Mouse (Mus musculus): ENCODE measurements around the gene Gm10134. TPM values are rescaled to one million over a fixed set of nuclear protein-coding genes. Genes with fewer than 3 reads are reported as not detected.
A peak's percentile ranks its signal among the peaks of the same experiment; 100 is the strongest.

Gene Gm10134
- polyA plus RNA-seq, 1 experiment from 2014 or later: 3.5 TPM

DNA sequence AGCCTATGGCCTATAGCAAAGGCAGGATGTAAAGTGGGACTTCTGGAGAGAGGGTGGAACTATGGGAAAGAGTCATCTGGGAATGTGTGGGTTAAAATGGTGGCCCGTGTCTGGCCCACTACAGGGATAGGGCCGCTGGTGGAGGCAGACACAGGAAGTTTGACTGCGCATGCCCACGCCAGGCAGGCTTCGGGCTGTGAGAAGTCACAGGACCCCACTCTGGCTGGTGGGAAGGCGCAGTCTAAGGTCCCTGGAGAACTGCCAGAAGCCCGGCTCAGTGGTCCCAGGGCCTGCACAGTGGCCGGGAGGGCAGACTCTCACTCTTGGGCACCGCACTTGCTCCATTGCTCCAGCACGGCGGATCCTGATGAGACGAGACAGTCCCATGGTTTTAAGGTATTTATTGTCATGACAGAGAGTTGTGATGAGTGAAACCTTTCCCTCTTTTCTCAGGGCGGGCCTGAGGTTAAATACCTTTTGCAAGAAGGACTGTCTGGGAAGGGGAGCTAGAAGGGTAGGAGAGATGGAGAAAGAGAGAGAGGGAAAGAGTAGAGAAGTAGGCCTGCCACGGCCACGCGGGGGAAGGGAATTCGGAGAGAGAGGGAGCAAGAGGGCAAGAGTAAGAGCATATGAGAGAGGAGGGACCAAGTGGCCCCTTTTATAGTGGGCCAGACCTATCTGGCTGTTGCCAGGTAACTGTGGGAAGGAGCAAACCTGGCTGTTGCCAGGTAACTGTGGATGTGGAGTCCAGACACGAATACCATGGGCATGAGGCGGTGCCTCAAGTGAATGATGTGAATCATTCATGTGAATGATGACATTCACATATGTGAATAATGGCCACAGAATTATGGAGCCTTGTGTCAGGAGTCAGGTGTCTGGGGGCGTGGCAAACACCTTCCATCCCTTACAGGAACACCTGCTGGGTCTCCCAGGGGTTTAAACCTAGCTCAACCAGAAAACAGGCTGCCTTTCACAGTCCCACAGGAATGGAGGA is 26.4 kb upstream of the Gm10134 start:
- 63% methylated on average over 20 of the region's 20 CpGs for WGBS
- no peaks in the 10 kb centered on the region for H3K27me3 ChIP-seq
- no peak for ATAC-seq (ENCODE audit: borderline replicate concordance, extremely low read depth, low FRiP score, low TSS enrichment)
- H3K9me3 ChIP-seq: no peaks in the 10 kb centered on the region
- H3K36me3 ChIP-seq: no peaks in the 10 kb centered on the region
- no peak overlapping the region for H3K9ac ChIP-seq
- H3K4me1 ChIP-seq: no peaks in the 10 kb centered on the region
- H3K4me3 ChIP-seq: no peak overlapping the region
- H3K4me2 ChIP-seq: no peak overlapping the region
- H3K27ac ChIP-seq: no peak overlapping the region

DNA sequence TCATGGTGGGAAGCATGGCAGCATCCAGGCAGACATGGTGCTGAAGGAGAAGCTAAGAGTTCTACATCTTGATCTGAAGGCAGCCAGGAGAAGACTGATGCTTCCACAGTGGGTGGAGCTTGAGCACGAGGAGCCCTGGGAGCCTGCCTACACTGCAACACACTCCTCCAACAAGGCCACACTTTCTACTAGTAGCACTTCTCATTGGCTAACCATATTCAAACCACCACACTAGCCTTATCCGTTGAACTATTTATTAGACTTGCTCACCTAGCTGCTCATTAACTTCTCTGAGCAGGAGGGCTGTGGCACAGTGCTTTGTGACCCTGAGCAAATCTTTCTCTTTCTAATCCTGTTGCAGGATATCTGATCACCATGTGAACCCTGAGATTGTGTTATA is 22.0 kb upstream of the Gm10134 start:
- H3K4me1 ChIP-seq: no peaks in the 10 kb centered on the region
- WGBS: 61% methylated on average over 2 of the region's 2 CpGs
- ATAC-seq (ENCODE audit: borderline replicate concordance, extremely low read depth, low FRiP score, low TSS enrichment): no peak

DNA sequence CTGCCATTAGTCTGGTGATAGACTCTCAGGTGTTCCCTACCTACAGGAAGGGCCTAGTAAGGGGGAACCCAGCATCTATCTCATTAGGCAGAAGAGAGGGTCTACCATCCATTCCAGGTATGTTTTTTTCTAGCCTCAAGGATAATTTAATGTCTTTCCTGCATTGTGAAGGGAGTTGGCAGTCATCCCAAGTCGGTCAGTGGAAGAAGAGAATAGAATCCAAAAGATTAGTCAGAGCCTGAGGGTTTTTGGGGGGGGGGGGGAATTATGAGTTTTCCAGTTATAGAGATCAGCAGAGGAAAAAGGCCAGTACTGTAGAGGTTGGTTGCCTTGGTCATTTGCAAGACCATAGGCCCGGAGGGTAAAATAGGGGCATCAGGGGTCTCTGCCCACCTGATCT is 11.4 kb upstream of the Gm10134 start:
- Histone ChIP-seq H3K27me3 (no peaks in the 10 kb centered on the region), H3K4me1 (peaks cover 18% of the 10 kb centered on the region), H3K27ac (no peak overlapping the region), H3K9me3 (no peaks in the 10 kb centered on the region), H3K36me3 (no peaks in the 10 kb centered on the region), H3K4me2 (no peak overlapping the region), H3K4me3 (no peak overlapping the region), H3K9ac (no peak overlapping the region)
- ATAC-seq (ENCODE audit: borderline replicate concordance, extremely low read depth, low FRiP score, low TSS enrichment): no peak
- WGBS: 73% methylated on average over 2 of the region's 2 CpGs

More for the DNA sequence above, 22.0 kb upstream of the Gm10134 start:
- Histone ChIP-seq H3K27ac (no peak overlapping the region), H3K9ac (no peak overlapping the region), H3K27me3 (no peaks in the 10 kb centered on the region), H3K9me3 (no peaks in the 10 kb centered on the region), H3K4me2 (no peak overlapping the region), H3K4me3 (no peak overlapping the region), H3K36me3 (no peaks in the 10 kb centered on the region)

DNA sequence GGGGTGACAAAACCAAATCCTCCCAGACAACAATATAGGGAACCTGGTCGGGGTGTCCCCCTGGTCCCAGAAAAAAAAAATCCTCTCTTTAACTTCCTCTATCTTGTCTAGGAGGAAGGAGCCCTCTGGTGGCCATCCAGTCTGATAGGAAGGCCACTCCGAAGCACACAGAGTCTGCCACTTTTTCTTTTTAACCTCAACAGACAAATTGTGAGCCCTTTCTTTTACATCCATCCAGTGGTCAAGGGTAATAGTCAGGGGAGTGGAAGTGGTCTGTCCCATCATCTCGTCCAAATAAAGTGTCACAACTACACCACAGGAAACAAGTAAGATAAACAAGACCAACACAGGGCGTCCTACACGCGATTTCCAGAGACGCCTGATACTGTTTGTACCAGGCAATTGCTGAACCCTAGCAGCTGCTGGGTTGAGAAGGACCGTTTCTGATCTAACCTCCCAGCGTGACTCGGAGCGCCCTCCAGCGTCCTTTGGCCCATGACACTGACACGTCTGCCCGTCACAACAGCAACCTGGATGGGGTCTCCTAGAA is 10.6 kb upstream of the Gm10134 start:
- H3K9ac ChIP-seq: no peak overlapping the region
- WGBS: 62% methylated on average over 14 of the region's 14 CpGs
- no peaks in the 10 kb centered on the region for H3K36me3 ChIP-seq
- no peak for ATAC-seq (ENCODE audit: borderline replicate concordance, extremely low read depth, low FRiP score, low TSS enrichment)
- no peak overlapping the region for H3K27ac ChIP-seq
- no peak overlapping the region for H3K4me2 ChIP-seq
- no peaks in the 10 kb centered on the region for H3K27me3 ChIP-seq
- H3K4me1 ChIP-seq: peaks cover 18% of the 10 kb centered on the region
- H3K9me3 ChIP-seq: no peaks in the 10 kb centered on the region
- H3K4me3 ChIP-seq: no peak overlapping the region

DNA sequence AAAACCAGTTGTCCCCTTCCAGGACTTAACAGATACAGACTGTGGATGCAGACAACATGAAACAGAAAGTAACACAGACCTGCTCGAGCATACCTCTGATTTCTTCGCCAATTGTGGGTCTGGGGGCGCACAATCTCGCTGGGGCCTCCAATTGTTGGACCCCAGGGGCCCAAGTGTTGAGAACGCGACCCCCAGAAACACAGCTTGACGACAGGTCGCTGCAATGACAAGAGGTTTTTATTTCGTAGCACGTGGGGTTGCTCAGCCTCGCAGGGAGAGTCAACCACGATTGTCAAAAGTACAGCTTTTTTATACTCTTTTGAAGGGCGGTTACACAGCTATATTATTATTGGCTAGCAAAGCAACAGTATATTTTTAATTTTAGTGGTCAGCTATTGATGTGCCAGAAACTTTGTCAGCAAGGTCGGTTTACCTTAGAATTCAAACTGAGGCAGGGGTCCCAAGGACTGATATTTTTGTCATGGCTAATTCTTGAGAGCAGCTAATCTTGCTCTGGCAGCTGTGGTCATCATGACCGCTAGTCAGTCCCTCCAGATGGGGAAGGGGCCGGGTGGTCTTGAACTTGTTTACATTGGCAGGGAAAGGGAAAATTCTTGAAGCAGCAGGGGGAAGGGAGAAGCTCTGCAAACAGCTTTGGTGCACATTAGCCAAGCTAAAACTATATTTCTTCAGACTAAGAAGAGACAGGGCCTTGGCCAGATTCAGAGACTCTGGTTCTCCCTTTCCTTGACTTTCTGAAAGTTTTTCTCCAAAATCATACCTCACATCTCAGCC is 9.9 kb upstream of the Gm10134 start:
- Histone ChIP-seq H3K4me2 (no peak overlapping the region), H3K9me3 (no peaks in the 10 kb centered on the region), H3K4me1 (peaks cover 18% of the 10 kb centered on the region), H3K27me3 (no peaks in the 10 kb centered on the region), H3K9ac (no peak overlapping the region), H3K4me3 (no peak overlapping the region), H3K36me3 (no peaks in the 10 kb centered on the region), H3K27ac (peak overlapping the region; percentile 59; the same call in 1 of the 2 replicates)
- ATAC-seq (ENCODE audit: borderline replicate concordance, extremely low read depth, low FRiP score, low TSS enrichment): no peak
- 66% methylated on average over 16 of the region's 16 CpGs for WGBS

DNA sequence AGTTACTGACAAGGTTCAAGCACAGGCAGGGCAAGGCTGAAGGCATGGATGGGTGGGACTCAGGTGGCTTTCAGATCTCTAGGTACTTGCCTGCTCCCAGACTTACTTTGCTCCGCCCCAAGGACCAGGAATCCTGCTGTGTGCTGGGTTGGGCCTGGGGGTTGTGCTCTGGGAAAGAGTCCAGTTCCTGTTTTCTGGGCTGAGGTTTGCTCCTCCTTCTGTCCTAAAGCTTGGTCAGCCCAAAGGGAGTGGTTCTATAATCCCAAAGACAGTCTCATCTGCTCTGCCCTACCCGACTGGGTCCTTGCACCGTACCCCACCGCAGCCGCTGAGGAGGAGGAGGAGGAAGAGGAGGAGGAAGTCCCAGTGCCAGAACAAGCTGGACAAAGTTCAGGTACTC is 9.2 kb upstream of the Gm10134 start, which contains the start of gene Gbgt1:
Gbgt1 (plus strand) TSS at position 221 of the 400 bp plus-strand sequence.
- peak within 1 kb of the TSS; percentile 16; the same call in 1 of the 2 replicates for H3K4me2 ChIP-seq
- 71% methylated on average over 5 of the region's 5 CpGs for WGBS
- no peak within 1 kb of the TSS for H3K4me3 ChIP-seq
- no peaks in the 10 kb centered on the region for H3K27me3 ChIP-seq
- H3K9me3 ChIP-seq: no peaks in the 10 kb centered on the region
- H3K27ac ChIP-seq: peak within 1 kb of the TSS; percentile 59; the same call in 1 of the 2 replicates
- no peak within 1 kb of the TSS for H3K9ac ChIP-seq
- peaks cover 18% of the 10 kb centered on the region for H3K4me1 ChIP-seq
- ATAC-seq (ENCODE audit: borderline replicate concordance, extremely low read depth, low FRiP score, low TSS enrichment): peak; percentile 35; the same call in 1 of the 2 replicates
- no peaks in the 10 kb centered on the region for H3K36me3 ChIP-seq

DNA sequence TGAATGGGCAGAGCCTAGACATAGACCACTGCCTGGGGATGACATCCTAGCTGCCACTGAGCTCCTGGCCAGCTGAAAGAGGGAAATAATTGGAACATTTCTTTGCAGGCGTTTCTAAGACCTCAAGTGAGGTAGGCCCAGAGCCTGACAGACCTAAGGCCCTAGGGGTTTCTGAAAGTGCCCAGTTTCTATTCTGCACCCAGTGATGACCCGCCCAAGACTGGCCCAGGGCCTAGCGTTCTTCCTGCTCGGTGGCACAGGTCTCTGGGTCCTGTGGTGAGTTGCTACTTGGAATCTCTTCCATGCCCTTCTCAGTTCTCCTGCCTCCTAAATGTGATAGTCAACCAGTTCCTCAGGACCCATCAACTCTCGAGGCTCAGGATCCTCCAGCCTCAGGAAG is 8.3 kb upstream of the Gm10134 start:
- ATAC-seq (ENCODE audit: borderline replicate concordance, extremely low read depth, low FRiP score, low TSS enrichment): no peak
- H3K9me3 ChIP-seq: no peaks in the 10 kb centered on the region
- 83% methylated on average over 5 of the region's 5 CpGs for WGBS
- no peak overlapping the region for H3K9ac ChIP-seq
- H3K27me3 ChIP-seq: no peaks in the 10 kb centered on the region
- H3K36me3 ChIP-seq: no peaks in the 10 kb centered on the region
- H3K27ac ChIP-seq: no peak overlapping the region
- peaks cover 18% of the 10 kb centered on the region for H3K4me1 ChIP-seq
- H3K4me2 ChIP-seq: peak overlapping the region; percentile 16; the same call in 1 of the 2 replicates
- H3K4me3 ChIP-seq: no peak overlapping the region

DNA sequence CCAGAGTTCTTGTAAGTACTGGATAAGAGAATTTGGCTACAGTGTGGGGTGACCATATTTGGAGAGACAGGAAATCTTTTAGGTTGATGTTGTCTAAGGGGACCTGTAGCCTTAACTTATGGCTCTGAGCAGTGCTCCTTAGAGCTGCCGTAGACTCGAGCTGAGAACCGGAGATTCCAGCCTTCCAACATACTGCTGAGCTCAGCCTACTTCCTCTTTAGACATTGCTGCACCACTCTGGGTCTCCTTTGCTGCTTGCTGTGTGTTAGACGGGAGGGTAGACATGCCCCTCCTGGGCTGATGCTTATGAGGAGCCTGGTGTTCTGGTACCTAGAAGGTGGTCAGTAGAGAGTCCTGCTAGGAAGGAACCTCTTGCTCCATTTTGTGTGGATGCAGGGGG is 7.5 kb upstream of the Gm10134 start:
- H3K27ac ChIP-seq: no peak overlapping the region
- H3K4me2 ChIP-seq: no peak overlapping the region
- no peak overlapping the region for H3K9ac ChIP-seq
- H3K9me3 ChIP-seq: no peaks in the 10 kb centered on the region
- peaks cover 18% of the 10 kb centered on the region for H3K4me1 ChIP-seq
- H3K27me3 ChIP-seq: no peaks in the 10 kb centered on the region
- H3K4me3 ChIP-seq: no peak overlapping the region
- H3K36me3 ChIP-seq: no peaks in the 10 kb centered on the region
- 77% methylated on average over 4 of the region's 4 CpGs for WGBS
- no peak for ATAC-seq (ENCODE audit: borderline replicate concordance, extremely low read depth, low FRiP score, low TSS enrichment)

DNA sequence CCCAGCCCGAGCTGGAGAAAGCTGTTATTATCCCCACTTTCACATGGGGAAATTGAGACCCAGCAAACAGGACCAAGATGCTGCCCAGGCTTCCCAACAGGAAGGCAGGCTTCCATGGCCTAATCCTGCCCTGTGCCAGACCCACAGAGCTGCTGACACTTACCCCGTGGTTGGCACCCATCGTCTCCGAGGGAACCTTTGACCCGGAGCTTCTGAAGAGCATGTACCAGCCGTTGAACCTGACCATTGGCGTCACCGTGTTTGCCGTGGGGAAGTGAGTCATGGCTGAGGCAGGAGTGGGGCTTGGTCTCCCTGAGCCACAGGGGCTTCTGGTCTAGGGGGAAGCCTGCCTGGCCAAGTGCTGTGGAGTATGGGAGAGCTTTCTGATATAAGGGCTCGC is 2.9 kb upstream of the Gm10134 start:
- Histone ChIP-seq H3K27ac (no peak overlapping the region), H3K27me3 (no peaks in the 10 kb centered on the region), H3K9ac (no peak overlapping the region), H3K4me2 (no peak overlapping the region), H3K4me1 (no peaks in the 10 kb centered on the region), H3K4me3 (no peak overlapping the region), H3K36me3 (no peaks in the 10 kb centered on the region), H3K9me3 (no peaks in the 10 kb centered on the region)
- no peak for ATAC-seq (ENCODE audit: borderline replicate concordance, extremely low read depth, low FRiP score, low TSS enrichment)
- WGBS: 73% methylated on average over 10 of the region's 10 CpGs

DNA sequence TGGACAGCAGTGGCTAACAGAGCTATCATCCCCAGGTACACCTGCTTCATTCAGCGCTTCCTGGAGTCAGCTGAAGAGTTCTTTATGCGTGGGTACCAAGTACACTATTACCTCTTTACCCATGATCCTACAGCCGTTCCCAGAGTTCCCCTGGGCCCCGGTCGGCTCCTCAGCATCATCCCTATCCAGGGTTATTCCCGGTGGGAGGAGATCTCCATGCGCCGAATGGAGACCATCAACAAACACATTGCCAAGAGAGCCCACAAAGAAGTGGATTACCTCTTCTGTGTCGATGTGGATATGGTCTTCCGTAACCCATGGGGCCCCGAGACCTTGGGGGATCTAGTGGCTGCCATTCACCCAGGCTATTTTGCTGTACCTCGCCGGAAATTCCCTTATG is 1.2 kb upstream of the Gm10134 start:
- Histone ChIP-seq H3K4me2 (no peak overlapping the region), H3K4me1 (no peaks in the 10 kb centered on the region), H3K4me3 (no peak overlapping the region), H3K36me3 (no peaks in the 10 kb centered on the region), H3K27ac (no peak overlapping the region), H3K9ac (no peak overlapping the region), H3K27me3 (no peaks in the 10 kb centered on the region), H3K9me3 (no peaks in the 10 kb centered on the region)
- no peak for ATAC-seq (ENCODE audit: borderline replicate concordance, extremely low read depth, low FRiP score, low TSS enrichment)
- 88% methylated on average over 13 of the region's 13 CpGs for WGBS

DNA sequence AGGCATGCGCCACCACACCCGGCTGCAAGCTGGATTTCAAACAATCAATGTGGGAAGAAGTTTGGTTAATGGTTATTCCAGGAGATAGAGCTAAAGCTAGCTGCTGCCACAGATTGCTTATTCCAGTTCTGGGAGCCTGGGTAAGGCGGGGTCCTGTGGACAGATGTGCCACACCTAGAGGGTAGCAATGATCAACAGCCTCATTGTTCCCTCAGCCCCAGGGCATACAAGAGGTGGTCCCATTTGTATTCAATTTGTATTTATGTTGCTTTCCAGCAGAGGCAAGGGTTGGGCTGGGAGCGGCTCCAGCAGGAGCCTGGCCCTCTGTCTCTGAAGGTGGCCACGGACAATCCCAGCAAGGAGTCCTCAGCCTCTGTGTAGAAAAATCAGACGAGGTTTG is 396 bp downstream of the Gm10134 start:
- no peaks in the 10 kb centered on the region for H3K9me3 ChIP-seq
- 80% methylated on average over 6 of the region's 6 CpGs for WGBS
- no peak for ATAC-seq (ENCODE audit: borderline replicate concordance, extremely low read depth, low FRiP score, low TSS enrichment)

More for the DNA sequence above, 396 bp downstream of the Gm10134 start:
- Histone ChIP-seq H3K27ac (no peak overlapping the region), H3K36me3 (no peaks in the 10 kb centered on the region), H3K4me2 (no peak overlapping the region), H3K27me3 (0 out of 2 replicates have a peak, but pooled peaks cover 5% of the 10 kb centered on the region), H3K4me3 (no peak overlapping the region), H3K9ac (no peak overlapping the region), H3K4me1 (no peaks in the 10 kb centered on the region)
